Mouse (Mus musculus) cerebellum, adult 8-10 months (tissue): ENCODE measurements around the gene Il1rl2.

Source experiments
- DNase-seq: peaks from one replicate; pipeline ENCODE4 v3.0.0; 2022

The Il1rl2 gene

DNA sequence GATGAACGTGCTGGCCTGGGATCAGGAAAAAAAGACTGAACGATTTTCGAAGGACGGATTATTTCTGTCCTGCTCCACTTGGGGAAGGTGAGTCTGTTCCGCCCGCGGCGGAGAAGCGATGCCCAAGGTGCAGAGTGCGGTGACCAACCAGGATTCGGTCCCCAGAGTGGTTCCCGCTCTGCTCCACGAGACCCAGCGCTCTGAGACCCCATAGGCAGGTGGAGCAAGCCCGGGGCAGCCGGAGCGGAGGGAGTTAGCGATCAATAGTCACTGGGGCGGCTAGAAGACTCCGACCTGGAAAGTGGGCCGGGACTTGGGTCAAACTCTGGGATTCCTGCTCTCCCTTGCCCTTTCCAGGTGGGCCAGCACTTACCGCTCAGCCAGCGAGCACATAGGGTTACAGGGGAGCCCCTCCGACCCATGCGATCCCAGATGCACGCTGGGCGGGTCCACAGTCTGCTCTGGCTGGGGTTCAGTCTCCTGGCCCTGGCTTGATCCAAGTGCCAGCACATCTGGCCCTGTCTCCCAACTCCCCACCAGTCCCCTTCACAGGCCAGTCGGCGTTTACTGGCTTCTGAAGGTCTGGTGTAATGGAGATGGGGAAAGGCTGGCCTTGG lies 1.4 kb downstream of the Il1rl2 start:
- no peak for DNase-seq

DNA sequence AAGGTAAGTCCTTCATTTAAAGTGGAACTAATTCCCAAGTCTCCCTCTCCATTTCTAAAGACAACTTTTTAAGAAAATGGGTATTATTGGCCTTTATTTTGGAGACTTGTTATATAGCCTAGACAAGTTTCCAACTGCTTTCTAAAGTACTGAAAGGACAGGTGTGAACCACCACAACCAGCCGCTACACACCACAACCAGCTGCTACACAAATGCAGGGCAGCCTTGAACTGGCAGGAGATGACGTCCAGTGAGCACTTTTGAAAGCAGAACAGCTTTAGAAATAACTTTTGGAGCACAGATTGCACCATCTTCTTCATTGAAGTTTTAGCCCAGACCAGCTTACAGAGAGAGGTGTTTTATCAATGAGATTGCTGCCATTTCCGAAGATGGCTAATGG lies 3.2 kb downstream of the Il1rl2 start:
- DNase-seq = no peak

DNA sequence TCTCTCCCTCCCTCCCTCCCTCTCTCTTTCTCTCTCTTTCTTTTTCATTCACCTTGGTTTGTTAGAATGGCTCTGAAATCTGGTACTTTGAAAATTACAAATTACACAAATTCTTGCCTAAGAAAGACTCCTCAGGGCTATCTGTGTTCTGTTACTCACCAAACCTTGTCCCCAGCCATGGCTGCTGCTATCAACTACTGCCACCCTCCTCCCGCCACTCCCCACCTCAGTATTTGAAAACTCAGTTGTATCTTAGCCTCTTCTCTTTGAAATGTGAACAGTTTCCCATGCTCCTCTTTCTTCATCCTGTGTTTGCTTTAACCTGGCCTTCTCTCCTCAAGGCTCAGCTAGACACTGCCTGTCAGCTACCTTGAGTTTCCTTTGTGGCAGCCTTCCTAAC lies 5.1 kb downstream of the Il1rl2 start:
- DNase-seq = no peak

DNA sequence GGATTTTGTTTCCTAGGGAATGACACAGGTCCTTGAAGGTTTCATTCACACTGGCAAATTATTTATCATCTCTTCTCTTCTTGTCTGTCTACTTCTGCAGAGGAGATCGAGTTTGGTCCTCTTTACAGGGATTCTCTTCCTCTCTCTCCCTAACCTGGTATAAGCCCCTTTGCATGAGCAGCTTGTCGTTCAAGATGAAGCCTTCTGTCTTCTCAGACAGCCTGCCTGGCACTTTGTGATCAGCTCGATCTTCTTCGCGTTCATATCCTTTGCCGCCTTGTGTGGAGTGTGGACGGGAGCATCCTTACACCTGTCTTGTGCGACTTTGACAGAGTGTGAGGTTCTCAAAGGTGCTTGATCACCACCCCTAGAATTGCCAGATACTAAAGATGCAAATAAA lies 5.8 kb downstream of the Il1rl2 start:
- no peak for DNase-seq

DNA sequence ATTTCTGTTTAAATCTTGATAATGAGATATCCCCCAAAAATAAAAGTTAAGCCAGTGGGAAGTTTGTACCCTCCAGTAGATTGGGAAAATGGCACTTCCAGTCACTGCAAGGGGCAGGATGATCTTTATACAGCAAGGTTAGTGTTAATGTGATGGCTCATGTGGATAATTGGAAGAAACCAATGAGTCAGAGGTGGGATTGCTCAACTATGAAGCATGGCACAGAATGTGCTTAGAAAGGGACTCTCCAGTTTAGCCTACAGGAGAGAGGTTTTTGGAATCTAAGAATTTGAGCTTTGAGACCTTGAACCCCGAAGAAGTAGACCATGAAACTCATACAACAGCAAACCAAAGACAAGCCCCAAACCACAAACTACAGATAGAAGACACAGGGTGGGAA lies 14.9 kb downstream of the Il1rl2 start:
- no peak for DNase-seq

DNA sequence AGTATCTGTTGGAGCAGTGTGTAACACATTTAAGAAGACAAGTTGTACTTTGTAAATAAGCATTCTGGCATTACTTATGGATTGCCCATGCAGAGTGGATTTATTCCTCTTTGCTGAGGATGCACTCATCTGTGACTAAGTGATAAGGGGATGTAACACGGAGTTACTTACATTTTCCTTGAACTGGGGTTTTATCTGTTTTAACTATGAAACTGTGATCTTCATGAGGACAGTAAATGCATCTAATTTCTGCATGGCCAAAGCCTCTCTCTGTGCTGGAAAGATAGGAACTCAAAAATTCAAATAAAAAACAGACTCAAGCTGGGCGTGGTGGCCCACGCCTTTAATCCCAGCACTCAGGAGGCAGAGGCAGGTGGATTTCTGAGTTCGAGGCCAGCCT lies 15.7 kb downstream of the Il1rl2 start:
- DNase-seq = no peak

DNA sequence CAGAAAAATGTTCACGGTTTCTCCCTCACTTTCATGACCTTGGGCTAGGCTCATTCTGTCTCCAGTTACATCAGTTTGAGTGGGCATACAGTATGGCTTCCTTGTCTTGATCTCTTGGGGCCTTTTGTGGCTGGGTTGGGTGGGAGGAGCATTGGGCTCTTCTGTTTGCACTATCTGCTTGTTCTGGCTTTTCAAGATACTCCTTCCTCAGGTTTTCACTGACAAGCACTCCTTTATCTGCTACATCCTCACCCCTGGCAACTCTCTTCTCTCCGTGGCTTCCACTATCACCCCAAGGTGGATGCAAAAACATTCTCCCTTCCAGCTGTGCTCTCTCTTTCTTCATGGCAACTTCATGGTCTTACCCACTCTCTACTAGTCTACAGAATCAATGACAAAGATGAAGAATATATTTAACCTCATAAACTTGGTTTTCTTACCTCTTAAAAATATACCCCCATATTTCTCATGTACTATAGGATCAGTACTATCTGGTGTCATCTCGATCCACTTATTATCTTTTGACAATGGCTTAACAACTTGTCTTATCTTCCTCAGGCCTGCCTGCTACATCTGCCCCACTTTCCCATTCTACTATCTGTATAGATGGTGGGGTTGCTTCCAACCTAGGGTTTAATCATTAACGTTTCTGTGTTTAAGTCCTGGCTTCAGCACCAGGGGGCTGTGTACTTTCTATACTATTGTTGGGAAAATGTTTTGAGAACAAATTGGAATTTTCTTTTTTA lies 27.9 kb downstream of the Il1rl2 start:
- no peak for DNase-seq

DNA sequence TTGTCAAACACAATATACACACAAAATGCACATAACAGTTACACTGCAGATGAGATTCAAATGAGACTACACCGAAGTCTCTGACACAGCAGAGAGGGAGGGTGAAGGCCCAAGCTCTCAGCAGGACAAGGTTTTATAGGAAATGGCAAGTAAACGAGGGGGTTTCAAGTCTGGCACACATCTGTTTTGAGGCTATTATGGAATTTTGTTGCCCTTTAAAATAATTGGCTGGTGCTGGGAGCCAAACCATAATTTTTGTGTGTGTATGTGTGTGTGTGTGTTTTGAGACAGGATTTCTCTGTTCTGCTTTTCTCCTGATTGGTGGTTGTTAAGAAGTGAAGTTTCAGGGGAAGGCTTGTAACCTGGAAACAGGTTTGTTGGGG lies 28.5 kb downstream of the Il1rl2 start:
- no peak for DNase-seq

DNA sequence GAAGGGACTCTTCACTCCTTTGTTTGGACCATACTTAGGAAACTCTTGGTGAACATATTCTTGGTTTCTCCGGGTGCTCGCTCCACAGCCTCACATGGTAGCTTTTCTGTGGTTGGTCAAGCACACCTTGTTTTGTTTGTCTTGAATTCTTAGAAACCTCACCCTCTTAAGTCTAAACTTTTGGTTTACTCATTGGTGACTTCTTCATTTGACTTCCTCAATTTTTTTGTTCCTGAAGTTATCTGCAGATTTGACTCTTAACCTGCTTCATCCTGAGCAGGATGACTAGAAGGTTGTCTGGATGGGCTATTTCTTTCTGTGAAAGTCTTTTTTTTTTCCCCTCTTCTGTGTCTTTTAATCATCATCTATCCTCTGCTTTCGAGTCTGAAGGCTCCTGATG lies 30.3 kb downstream of the Il1rl2 start:
- DNase-seq = no peak

DNA sequence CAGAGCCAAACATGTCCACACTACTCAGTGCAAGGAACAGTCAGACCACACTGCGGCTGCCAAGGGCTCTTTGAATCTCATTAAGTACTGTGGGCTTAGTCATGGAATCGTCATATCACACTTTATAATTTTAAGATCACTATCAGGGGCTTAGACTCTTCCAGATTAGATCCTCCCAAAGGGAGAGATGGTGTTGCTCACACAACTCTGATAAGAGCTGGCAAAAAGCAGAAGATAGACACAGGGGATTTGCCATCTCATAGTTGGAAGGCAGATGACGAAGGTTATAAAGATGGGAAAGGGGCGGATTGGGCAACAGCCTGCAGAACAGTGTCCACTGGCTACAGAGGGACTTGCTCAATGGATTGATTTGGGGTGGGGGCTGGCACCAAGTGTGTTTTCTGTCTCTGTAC lies 31.0 kb downstream of the Il1rl2 start:
- no peak for DNase-seq

DNA sequence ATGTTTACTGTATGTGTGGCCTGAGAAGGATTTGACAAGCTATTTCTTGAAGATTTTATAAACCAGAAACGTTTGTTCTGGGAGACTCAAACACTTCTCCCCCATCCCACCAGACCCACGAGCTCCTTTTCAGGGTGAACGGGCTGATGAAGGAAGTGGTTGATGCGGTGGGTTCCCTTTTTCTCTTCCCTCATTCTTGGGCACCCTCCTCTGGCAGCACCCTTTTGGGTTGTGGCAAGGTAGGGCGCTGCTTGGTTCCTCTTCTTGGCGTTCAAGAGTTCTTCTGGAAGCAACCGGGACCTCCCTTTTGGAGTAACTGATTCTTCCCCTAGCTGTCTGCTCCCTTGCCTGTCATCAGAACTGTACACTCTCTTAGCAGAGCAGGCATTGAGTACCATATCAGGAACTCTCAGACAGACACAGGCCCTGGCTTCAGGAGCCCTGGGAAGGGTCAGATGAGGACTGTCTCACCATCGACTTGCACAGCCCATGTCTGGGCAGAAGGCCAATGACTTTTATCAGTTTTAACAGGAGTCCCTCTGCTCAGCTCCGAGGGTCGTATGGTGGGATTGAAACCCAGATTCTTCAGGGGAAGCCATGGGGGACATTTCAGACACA lies 31.6 kb downstream of the Il1rl2 start:
- DNase-seq = no peak

DNA sequence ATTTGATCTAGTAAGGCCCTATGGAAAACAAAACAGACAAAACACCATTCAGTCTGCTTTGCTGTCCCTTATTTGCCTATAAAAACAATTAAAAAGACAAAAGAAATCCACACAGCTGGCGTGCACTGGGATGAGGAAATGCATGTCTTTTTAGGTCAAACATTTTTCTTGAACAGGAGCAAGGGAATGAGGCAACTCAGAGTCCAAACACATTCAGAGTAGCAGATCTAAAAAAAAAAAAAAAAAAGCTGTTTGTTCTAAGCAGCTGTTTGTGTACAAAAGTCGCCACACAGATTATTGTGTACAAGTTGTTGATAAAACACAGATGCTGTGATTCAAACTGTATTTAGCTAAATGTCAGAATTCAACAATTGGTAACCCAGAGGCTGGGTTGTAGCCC lies 33.5 kb downstream of the Il1rl2 start:
- DNase-seq = no peak

DNA sequence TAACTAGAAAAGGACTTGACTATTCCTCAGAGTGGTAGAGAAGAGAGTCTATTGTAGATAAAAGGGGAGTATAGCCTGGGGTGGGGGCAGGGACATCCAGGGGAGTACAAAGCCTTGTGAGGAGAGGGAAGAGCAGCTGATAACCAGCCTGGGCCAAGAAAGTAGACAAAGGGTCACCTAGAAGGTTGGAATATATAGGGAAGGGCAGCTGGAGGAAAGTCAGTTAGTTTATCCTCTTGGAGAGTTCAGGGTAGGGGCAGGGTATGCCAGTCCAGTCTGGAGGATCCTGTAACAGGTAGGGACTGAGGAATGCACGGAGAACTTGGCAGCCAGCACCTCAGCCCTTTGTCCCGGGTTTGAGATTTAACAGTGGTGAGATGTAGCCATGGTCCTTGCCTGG lies 33.9 kb downstream of the Il1rl2 start:
- DNase-seq = no peak

DNA sequence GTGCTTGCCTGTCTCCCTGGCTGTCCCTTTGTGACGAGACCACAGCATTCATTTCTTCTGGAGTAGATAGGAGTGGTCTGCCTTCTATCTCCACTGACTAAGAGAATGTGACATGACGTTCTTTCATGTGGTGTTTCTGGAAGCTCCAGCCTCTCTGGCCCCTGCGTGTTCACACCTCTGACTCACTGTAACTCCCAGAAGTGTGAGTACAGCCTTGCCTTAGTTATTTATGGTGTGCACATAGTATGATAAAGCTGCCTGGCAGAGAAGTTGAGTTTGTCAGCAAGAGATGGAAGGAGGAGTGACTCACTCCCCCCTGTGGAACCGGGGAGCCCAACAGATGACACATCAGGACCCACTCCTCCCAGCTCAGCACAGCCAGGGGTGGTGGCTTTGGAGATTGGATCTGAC lies 34.4 kb downstream of the Il1rl2 start:
- DNase-seq = no peak

DNA sequence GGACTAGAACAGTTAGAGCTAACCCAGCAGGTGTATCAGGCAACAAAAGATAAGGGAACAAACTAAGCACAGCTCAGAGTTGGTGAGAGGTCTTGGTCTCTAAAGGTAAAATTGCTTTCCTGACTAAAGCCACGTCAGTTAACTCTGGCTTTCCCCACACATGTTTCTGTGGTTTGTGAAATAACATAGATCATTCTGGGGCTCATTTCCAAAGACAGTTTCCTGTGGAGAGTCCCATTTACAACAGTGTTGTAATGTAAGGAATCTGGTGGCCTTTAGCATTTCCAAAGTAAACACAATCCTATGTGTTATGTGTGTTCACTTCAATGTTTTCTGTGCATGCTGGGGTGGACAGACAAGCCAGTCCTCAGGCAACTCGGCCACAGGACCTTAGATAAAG lies 35.3 kb downstream of the Il1rl2 start:
- no peak for DNase-seq

DNA sequence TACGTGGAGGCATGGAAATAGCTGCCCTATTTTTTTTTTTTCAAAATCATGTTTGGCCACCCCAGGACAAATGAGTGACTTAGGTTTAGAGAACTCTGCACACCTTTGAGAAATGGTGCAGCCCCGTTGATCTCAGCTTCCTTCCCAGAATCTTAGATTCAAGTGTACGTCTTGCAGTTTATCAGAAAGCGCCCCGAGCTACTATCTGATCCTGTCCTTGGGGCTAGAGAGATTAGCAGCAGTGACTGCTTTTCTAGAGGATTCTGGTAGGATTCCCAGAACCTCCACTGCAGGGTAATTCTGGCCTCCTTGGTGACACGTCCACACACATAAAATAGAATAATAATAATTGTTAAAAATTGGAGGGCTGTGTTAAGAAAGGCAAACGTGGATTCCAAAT lies 36.6 kb downstream of the Il1rl2 start:
- no peak for DNase-seq

DNA sequence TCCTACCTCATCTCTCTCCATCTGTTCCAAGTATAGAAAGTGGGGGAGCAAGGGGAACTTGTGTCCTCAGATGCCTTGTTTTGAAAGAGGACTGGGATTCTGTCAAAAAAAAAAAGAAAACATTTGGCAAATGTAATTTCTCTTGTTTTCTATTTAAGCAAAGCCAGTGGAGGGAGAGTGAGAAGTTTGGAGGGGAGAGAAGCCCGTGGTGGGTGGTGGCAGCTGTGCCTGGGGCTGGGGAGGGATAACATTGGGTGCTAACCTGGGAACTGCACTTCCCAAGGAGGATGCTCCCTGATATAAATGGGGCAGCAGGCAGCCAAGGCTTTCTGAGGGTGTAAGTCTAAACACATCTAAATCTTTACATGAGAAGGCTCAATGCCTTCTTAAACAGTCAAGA lies 37.2 kb downstream of the Il1rl2 start:
- no peak for DNase-seq

DNA sequence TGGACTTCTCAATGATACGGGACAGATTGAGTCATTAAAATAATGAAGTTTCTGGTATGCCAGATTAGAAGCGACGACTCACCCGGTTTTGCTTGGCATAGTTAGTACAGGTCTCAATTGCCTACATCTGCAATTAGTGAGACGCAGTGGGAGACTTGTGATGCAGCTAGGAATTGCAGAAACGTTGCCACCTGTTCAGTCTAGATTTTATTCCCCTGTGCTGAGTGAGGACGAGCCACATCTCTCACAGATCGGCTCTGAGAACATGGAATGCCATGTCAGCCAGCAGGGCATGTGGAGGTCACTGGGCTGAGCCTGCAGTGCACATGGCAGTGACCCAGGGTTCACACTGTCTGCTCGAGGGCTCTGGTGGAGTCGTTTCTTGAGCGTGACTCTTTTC lies 38.4 kb downstream of the Il1rl2 start:
- no peak for DNase-seq

DNA sequence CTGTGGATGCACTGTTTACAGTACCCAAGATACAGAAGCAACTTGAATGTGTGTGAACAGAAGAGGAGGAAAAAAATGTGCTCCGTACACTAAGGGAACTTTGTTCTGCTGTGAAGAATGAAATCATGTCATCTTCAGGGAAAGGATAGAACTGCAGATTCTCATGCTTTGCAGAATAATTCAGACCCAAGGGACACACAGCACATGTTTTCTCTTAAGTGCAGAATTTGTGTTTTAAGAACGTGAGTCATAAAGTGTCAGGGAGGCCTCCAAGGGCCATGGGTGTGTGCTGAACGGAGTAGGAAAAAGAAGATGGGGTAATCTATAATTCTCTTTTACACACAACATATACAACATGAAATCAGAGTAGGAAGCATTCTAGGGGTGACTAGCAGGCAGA lies 48.5 kb downstream of the Il1rl2 start:
- DNase-seq = no peak

DNA sequence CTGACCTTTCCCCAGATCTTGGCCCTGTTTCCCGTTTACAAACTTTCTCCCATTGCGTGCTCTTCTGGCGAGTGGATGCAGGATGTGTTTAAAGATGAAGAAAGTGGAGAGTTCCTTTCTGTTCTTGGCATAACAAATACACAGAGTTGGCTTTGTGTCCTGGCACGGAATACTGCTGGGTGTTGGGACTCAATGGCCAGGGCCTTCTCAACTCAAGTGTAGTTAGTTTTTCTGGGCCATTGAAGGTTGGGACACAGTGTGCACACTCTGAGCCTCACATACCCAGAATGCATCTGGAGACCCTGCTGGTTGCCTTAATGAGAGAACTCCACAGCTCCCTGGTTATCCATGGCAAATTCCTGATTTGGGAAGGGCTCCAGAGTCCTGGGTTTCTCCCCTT lies 50.7 kb downstream of the Il1rl2 start:
- no peak for DNase-seq

DNA sequence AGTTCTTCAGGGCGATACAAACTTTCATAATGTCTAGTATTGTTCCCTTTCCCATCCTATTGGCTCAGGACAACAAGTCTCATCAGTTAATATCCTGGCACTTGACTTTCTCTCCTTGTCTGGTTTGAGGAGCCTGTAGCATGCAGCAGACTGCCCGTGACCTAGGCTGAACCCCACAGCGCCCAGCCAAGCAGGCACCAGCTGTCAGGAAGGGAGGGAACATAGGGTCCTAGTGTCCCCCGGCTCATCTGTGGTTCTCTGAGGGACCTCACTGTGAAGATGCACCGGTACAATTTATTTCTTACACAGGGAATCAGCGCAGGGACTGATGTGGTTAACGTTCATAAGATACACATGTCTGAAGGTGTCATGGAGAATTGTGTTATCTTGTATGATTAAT lies 52.3 kb downstream of the Il1rl2 start:
- no peak for DNase-seq

DNA sequence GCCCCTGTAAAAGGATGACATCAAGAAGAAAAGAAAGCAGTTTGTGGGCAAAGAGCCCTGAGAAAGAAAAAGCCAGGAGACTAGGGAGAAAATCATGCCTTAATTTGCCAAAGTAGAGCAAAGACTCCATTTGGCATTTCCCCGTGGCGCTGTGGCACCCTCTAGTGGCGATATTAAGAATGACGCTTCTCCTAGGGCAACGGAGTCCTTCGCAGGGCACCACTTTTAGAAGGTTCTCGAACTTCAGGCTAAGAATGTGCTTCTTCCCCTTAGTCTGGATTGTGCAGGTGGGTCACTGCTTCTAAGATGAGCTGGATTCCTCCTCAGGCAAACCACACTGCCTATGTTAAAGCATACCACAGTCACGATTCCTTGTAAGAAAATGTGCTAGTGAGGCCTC lies 54.4 kb downstream of the Il1rl2 start:
- DNase-seq = peak; percentile 39

DNA sequence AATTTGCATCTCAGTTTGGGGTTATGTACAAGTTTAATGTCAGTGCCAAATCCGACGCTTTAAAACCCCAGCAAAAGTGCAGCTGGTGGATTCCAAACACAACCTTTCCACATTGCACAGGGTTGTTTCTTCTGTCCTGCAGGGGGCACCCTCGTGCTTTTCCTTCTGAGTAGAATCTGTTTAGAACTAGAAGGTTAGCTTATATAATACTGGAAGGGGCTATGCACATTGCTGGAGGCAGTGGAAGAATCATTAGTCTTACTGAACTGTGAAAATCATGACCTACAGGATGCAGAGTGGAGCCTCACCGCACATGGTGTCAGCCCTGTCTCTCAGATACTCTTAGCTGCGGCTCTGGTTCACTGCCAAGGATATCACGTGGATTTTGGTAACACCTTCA lies 55.7 kb downstream of the Il1rl2 start:
- peak; percentile 2 for DNase-seq

DNA sequence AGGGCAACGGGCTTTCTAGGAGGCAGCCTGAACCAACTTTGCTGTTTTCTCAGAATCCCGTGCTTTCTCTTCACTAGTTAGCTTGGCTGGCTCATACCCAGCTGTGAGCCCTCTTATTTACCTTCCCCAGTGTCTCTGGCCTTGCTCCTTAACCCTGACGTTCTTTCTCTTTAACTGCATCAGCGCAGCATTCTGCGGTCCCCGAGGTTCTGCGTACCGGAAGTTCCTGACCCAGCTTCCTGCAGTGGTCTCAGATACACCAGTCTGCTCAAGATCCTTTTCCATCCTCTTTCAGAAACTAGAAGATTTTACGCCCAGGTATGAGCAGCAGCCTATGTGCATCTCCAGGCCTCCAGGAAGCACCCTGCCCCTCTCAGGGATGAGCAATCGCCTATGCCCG lies 56.6 kb downstream of the Il1rl2 start:
- DNase-seq = no peak

DNA sequence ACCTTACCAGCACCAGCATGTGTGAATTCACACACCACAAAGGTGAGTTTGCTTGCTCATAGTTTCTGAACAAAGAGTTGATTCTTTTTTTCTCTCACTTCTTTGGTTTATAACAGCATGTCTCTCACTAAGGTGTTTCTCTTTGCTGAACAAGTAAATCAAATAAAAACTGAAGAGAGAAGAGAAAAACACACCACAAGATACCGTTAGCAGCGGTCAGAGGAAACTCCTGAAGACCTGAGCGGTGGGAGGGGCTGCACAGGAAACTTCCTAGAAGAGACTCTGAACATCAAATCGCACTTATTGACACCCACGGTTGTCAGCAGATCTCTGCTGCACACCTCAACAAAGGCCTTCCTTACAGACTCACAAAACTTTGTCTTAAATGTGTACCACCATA lies 58.4 kb downstream of the Il1rl2 start:
- no peak for DNase-seq
